Mouse (Mus musculus) spleen, adult 12 weeks (tissue): Measurements from ENCODE around the gene Hdac5.
"Not testable (repeated sequence)": the region's sequence is repeated elsewhere in the genome, so short reads cannot be mapped to it uniquely, and the experiment has no call there.

Source experiments
- DNase-seq: peaks from one replicate; pipeline ENCODE4 v3.0.0; 2022; ENCODE audit warnings: low spot score

Hdac5 gene

DNA sequence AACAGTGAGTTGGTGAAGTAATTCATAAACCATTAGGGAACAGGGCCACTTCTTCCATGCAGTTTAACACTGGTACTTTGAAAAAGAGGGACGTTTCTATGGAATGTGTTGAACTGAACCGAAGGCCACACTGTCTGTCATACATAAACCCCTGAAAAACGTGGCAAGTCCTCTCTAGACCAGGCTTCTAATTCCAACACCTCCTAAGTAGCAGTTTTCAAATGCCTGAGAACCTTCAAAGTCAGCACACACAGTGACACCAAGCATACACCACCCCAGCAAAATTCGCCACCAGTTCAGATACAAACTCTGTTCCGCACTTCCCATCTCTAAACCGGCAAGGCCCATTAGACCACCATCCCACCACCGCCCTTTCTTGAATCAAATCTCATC is 45.7 kb downstream of the Hdac5 start:
- no peak for DNase-seq

DNA sequence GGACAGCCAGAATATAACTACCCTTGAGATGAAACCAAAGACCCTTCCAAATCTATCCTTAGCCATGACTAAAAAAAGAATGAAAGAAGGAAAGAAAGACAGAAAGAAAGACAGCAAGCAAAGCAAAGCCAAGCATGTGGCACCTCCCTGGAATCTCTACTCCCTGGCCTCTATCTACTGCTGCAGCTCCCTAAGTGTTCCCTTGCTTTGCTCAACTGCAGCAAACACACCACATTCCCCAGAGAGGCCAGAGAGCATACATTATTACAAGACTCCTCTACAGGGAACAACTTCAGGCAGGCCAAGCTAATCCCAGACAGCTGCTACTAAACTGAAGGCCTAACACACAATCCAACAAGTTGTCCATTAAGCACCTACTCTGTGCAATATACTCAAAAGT is 50.1 kb downstream of the Hdac5 start:
- DNase-seq, result no peak

DNA sequence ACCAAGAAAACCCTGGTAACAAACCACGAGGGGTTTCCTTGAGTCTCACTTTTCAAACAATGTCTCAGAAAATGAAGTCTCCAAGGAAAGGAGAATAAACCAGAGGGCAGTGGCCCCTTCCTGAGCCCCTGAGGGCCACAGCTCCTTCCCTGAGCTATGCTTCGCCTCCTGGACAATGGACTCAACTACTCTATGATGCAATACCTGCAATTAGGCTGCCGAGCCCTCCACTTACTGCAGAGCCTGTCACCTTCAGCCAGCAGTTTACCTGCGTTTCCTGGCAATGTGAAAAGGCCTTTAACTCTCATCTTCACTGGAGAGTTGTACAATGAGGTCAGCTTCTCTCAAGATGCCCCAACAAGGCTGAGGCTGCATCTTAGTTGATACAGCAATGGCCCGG is 61.3 kb downstream of the Hdac5 start:
- DNase-seq, result no peak

DNA sequence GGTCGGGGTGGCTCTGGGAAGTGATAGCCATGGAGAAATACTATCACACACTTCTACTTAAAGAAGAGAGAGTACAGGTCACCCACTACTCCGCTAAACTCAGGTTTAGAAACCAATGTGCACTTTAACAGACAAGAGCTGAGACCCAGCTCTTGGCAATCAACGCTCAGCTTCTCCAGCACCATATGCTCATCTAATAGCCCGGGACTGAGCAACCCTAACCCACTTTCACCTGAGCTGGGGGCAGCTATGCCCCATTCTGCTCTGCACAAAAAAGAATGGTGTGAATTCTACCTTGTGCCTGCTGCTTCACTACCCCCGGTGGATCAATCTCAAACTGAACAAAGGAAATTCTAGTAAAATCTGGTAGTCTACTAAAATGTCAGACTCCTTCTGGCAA is 62.4 kb downstream of the Hdac5 start:
- DNase-seq, result no peak

DNA sequence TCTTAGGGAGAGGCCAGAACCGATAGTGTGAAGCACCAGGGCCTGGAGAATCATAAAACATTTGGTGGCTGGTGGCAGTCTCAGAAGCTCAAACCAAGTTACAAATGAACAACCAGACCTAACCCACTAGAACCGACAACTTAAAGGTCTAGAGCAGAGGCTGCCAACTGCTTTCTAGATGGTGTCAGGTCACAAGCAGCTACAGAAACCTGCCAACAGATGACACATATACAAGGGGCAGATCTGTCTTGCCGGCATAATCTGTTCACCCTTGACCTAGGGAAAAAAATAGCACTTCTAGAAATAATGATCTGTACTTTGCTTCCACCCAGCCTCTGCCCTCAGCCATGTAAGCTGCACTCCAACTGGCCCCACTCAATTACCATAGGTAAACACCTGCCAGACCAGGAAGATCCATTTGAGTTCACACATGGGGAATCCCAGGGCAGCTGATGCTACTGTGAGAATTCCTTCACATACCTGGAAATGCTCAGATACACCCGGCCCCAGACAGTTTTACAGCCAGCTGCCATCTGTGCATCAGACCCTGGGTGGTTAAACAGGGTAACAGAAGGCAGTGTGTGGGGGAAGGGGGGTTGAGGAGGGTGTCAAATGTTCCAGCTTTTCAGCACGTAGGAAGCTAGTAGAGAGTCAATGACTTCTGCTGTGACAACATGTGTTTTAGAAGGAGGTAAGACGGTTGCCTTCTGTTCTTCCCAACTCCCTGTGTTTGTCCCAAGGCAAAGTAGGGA is 63.8 kb downstream of the Hdac5 start:
- DNase-seq, result no peak

DNA sequence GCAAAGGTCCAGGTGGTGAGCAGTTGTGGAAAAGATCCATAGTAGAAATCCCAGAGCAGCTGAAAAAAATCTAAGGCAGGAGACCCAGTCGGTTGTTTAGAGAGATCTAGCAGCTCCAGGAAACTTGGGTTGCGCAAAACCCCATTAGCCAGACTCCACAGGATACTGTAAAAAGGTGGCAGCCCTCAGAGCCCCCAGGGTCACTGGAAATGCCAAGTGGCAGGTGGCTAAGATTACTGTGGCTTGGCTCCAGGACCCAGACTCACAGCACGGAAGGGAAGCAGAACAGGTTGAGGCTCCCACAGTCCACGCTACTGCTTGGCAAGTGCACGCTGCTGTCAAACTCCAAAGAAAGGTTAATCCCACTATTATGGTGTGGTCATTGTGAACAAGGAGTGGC is 70.2 kb downstream of the Hdac5 start:
- no peak for DNase-seq

DNA sequence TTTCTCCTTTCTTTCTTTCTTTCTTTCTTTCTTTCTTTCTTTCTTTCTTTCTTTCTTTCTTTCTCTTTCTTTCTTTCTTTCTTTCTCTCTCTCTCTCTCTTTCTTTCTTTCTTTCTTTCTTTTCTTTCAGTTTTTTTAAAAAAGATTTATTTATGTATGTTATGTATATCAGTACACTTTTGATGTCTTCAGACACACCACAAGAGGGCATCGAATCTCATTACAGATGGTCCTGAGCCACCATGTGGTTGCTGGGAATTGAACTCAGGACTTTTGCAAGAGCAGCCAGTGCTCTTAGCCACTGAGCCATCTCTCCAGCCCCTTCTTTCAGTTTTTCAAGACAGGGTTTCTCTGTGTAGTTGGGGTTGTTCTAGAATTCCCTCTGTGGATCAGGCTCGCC is 71.9 kb downstream of the Hdac5 start:
- DNase-seq, result not testable (repeated sequence)

DNA sequence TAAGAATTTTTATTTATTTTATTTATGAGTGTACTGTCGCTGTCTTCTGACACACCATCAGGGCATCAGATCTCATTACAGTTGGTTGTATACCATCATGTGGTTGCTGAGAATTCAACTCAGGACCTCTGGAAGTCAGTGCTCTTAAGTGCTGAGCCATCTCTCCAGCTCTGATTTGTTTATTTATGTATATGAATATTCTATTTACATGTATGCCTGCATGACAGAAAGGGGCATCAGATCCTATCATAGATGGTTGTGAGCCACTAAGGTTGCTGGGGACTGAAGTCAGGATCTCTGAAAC is 73.2 kb downstream of the Hdac5 start:
- DNase-seq, result no peak

DNA sequence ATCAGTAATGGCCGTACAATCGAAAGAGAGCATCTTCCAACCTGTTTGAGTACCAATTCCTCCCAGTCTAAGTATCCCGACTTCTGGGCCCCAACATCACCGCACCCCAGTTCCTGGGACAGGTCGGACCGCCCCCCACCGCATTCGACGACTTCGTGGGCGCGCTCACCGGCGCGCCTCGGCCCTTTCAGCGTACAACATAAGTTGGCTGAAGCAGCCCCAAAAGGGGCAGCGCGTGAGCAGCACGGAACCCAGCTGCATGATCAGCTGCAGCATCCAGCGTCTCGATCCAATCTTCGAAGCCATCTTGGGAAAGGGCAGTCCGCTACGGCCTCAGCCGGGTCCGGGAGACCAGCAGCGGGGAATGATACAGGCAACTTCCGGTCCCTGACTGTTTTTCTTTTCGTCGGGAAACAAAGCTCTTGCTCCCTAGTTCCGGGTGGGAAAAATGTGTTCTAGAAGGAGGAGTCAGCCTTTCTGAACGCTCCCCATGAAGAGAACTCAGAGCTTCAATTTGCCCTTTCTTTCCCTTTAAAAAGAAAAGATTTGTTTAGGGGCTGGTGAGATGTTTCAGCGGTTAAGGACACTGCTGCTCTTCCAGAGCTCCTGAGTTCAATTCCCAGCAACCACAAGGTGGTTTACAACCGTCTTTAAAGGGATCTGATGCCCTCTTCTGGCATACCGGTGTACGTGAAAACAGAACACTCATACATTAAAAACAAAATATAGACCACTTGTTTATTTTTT is 73.8 kb downstream of the Hdac5 start, which contains the start of gene Tmem101:
Gene Tmem101 (minus strand): TSS at position 366 of the 747 bp plus-strand sequence.
- DNase-seq, result peak; percentile 72

DNA sequence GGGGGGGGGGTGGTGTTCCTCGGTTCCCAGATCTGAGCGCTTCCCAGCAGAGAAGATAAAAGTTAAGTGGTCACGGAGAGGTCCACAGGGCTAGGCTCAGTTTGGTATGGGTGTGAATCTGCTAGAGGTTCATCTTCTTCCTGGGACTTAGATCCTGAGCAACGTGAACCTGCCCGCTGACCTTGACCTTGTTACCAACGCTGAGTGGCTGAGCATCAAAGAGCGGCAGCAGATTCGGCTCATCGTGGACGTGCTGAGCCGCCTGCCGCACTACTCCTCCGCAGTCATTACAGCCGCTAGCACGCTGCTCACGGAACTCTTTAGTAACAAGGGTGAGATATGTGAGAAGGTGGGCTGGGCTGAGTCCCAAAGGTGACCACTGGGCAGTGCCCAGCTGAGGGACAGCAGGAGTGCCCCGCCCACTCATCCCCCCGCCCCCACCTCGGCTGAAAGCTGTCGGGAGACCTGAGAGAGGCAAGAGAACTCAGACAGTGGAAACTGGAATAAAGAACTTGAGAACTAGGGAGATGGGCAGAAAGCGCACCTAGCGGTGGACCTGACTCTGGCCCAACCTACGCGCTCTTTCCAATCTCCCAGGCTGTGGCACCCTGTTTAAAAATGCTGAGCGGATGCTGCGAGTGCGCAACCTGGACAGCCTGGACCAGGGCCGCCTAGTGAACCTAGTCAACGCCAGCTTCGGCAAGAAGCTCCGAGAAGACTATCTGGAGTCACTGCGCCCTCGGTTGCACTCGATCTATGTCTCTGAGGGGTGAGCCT is 82.6 kb downstream of the Hdac5 start:
- no peak for DNase-seq

DNA sequence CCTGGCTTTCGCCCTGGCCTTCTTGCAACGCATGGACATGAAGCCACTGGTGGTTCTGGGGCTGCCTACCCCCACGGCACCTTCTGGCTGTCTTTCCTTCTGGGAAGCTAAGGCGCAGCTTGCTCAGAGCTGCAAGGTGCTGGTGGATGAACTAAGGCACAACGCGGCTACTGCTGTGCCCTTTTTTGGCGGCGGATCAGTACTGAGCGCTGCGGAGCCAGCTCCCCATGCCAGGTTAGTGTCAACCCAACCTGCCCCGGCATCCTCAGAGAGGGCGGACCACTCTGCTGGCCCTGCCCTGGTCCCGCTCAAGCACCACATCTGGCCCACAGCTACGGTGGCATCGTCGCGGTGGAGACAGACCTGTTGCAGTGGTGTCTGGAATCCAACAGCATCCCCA is 83.4 kb downstream of the Hdac5 start:
- no peak for DNase-seq

DNA sequence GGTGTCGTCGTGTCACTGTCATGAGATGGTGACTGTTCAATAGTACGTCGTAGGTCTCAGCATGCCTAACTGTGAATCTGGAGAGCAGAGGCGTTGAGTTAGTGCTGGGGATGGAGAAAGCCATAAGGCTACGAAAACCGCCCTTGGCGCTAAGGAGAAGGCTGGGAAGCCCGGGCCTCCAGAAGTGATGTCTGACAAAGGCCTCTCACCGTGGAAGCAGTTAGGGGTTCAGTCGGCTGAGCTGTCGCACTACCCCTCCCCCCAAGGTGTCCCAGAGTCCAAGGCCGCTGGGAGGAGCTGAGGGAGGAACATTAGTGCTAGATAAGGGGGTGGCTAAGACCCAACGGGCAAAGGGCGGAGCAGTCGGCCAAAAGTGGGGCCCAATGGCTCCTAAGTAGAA is 84.0 kb downstream of the Hdac5 start:
- DNase-seq, result no peak

DNA sequence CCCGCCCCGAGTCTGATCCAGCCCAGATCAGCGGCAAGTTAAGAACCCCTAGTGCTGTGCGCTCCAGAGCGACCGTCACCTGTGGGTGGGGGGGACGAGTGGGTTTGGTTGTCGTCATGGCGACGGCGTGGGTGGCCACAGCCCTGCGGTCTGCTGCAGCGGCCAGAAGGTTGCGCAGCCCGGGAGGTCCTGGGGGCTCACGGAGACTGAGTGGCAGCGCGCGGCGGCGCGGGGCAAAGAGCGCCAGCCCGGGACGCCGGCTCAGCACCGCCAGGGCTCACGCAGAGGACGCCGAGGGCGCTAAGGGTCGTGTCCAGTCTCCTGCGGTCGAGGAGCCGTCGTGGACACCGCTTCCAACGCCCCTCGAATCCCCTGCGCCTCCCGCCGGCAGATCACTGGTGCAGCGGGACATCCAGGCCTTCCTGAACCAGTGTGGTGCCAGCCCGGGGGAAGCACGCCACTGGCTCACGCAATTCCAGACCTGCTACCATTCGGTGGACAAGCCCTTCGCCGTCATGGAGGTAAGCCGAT is 84.4 kb downstream of the Hdac5 start, which contains the start of gene Nags:
Gene Nags (plus strand): TSS at position 43 of the 531 bp plus-strand sequence.
- no peak for DNase-seq

DNA sequence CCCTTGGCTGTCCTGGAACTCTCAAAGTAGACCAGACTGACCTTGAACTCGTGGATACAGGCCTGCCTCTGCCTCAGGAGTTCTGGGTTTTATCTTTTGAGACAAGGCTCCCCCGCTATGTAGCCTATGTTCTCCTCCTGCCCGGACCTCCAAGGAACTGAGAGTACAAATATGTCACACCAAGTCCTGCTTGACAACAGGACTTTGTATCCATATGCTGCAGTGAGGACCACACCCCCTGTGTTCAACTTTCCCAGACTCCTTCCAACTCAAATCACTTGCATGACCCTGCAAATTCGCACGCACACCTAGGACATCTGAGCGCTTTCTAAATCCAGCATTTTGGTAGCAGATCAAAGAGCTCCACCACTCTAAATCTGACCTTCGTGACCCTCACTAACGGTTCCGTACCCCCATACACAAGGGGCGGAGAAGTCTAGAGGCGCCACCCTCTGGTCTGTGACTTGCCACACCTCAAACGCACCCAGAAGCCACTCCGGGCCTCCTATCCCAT is 85.0 kb downstream of the Hdac5 start:
- DNase-seq, result no peak
